Mouse (Mus musculus) lung, postnatal 36 days (tissue): ENCODE results near the gene Hif3a.

ENCODE experiments used
- DNase-seq: peaks from one replicate; pipeline ENCODE4 v3.0.0; 2022; ENCODE audit warnings: mixed read lengths

Hif3a gene

GRCm38 (mm10) chr7:17022176-17022575, 40.1 kb downstream of the Hif3a start:
- no peak for DNase-seq

- peak; percentile 8 for DNase-seq
Observed at GRCm38 (mm10) chr7:17019426-17020166, 42.6 kb downstream of the Hif3a start.

- DNase-seq = no peak
Observed at GRCm38 (mm10) chr7:17017921-17018320, 44.3 kb downstream of the Hif3a start.

- DNase-seq = peak; percentile 93
Observed at GRCm38 (mm10) chr7:17017036-17017435, 45.2 kb downstream of the Hif3a start.

- DNase-seq = no peak
Observed at GRCm38 (mm10) chr7:17015381-17015780, 46.8 kb downstream of the Hif3a start.

- no peak for DNase-seq
Observed at GRCm38 (mm10) chr7:17011909-17012590, 50.2 kb downstream of the Hif3a start.

- peak; percentile 38 for DNase-seq
Observed at GRCm38 (mm10) chr7:17010010-17010347, 52.2 kb downstream of the Hif3a start.

- no peak for DNase-seq
Observed at GRCm38 (mm10) chr7:17009326-17010009, 52.8 kb downstream of the Hif3a start.

- peak; percentile 30 for DNase-seq
Observed at GRCm38 (mm10) chr7:17007300-17007699, 54.9 kb downstream of the Hif3a start.

- no peak for DNase-seq
Observed at GRCm38 (mm10) chr7:17004716-17005115, 57.5 kb downstream of the Hif3a start.

- DNase-seq = no peak
Observed at GRCm38 (mm10) chr7:17003230-17003960, 58.8 kb downstream of the Hif3a start.

- DNase-seq = peak; percentile 90
Observed at GRCm38 (mm10) chr7:17002375-17003195, 59.6 kb downstream of the Hif3a start.

GRCm38 (mm10) chr7:16999650-17000049, 62.6 kb downstream of the Hif3a start:
- peak; percentile 92 for DNase-seq

GRCm38 (mm10) chr7:16999233-16999632, 63.0 kb downstream of the Hif3a start:
- no peak for DNase-seq

- DNase-seq = no peak
Observed at GRCm38 (mm10) chr7:16995345-16995744, 66.9 kb downstream of the Hif3a start.

GRCm38 (mm10) chr7:16994400-16994799, 67.8 kb downstream of the Hif3a start:
- DNase-seq = no peak

- peak; percentile 86 for DNase-seq
Observed at GRCm38 (mm10) chr7:16993651-16994399, 68.4 kb downstream of the Hif3a start.

- no peak for DNase-seq
Observed at GRCm38 (mm10) chr7:16992451-16992807, 69.8 kb downstream of the Hif3a start, which contains the start of gene Ccdc8. TSS of gene Ccdc8 (plus strand) at chr7:16992708.

GRCm38 (mm10) chr7:16991681-16992450, 70.4 kb downstream of the Hif3a start:
- no peak for DNase-seq

GRCm38 (mm10) chr7:16990006-16990744, 72.1 kb downstream of the Hif3a start:
- peak; percentile 39 for DNase-seq
